Mouse (Mus musculus) ES-CJ7 (cell line): ENCODE data around the gene Nupl2.

Source experiments
- DNase-seq: peaks from one replicate; pipeline ENCODE4 v3.0.0; 2011; ENCODE audit warnings: low read depth, low spot score

Gene Nupl2

GRCm38 (mm10) chr5:24208505-24208904 is 43.7 kb downstream of the Nupl2 start:
- no peak for DNase-seq

GRCm38 (mm10) chr5:24213861-24214546 is 49.2 kb downstream of the Nupl2 start:
- DNase-seq, result no peak

- DNase-seq, result peak; percentile 80
These were observed 49.8 kb downstream of the Nupl2 start for GRCm38 (mm10) chr5:24214547-24214878.

- peak; percentile 42 for DNase-seq
These were observed 50.1 kb downstream of the Nupl2 start for GRCm38 (mm10) chr5:24214900-24215299.
